Mouse (Mus musculus): Measurements from ENCODE around the gene Arf3. TPM values are rescaled to one million over a fixed set of nuclear protein-coding genes. Genes with fewer than 3 reads are reported as not detected.

Arf3 gene
- polyA plus RNA-seq, 1 experiment = 72.0 TPM

DNA sequence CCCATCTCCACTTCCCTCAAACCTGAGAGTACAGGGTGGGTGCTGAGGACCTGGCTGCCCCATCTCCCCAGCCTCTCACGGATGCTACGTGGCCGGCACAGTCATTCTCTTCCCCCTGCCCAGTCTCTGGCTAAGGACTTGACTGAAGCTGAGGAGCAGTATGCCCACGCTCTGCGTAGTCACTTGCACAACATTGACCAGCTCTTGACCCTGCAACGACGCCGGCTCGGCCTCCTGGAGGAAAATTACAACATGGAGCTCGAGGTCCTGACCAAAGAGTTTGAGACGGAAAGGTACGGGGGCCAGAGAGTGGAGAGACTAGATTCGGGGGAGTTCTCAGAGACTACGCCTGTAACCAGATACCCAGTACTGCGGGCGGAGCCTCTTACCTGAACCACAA, 45.7 kb downstream of the Arf3 start:
- Histone ChIP-seq H3K4me2 (ENCODE audit: low read depth) (no peak overlapping the region), H3ac (ENCODE audit: control insufficient read depth, insufficient read length) (no peak overlapping the region), H3K79me2 (ENCODE audit: control insufficient read depth, insufficient read depth) (no peaks in the 10 kb centered on the region), H3K36me3 (ENCODE audit: control insufficient read depth, insufficient read depth) (no peaks in the 10 kb centered on the region), H3K27me3 (ENCODE audit: control insufficient read depth, insufficient read depth, insufficient read length) (no peaks in the 10 kb centered on the region), H3K4me3 (no peak overlapping the region)
- TF ChIP-seq SRF (IDR thresholded peaks at IDR 0.05; ENCODE audit: control insufficient read depth, insufficient read length, low read depth) (no peak), E2F4 (IDR thresholded peaks at IDR 0.05; ENCODE audit: insufficient read depth) (no peak), USF1 (IDR thresholded peaks at IDR 0.05; ENCODE audit: low read depth) (no peak), POLR2AphosphoS2 (IDR thresholded peaks at IDR 0.05; ENCODE audit: insufficient read length, low read depth) (no peak), REST (IDR thresholded peaks at IDR 0.05; ENCODE audit: insufficient read depth, insufficient read length) (no peak), CEBPB (IDR thresholded peaks at IDR 0.05; ENCODE audit: insufficient read depth, poor library complexity, severe bottlenecking) (no peak), TCF3 (IDR thresholded peaks at IDR 0.05; ENCODE audit: insufficient read length, low read depth) (no peak), MYOG (IDR thresholded peaks at IDR 0.05; ENCODE audit: control insufficient read depth in 1 of 3, insufficient read depth in 1 of 3, insufficient read length in 2 of 3, low read depth in 2 of 3) (no peak), MYOD1 (IDR thresholded peaks at IDR 0.05; ENCODE audit: control insufficient read depth in 1 of 3, insufficient read length in 2 of 3, low read depth in 2 of 3) (no peak), POLR2A (IDR thresholded peaks at IDR 0.05; ENCODE audit: insufficient read length, low read depth) (no peak), MAX (IDR thresholded peaks at IDR 0.05; ENCODE audit: low read depth) (no peak), TCF12 (IDR thresholded peaks at IDR 0.05; ENCODE audit: insufficient read depth, poor library complexity, severe bottlenecking) (no peak)

DNA sequence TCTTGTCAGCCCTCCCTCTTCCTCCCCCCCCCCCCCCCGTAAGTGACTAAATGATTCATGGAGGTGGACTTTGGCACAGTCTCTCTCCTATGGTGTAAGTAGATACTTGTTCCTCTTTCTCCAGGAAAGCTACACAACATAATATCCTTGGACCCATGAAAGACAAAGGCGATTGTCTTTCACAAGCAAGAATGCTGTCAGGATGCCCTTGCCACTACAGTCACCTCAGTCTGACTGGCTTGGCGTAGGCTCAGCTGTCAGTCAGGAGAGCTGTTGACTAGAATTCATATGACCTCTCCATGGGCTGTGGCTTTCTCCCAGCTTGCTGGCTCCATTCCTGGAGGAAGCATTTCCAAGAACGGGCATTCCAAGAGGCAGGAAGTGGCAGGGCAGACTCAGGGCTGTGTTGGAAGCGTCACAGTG, 48.8 kb downstream of the Arf3 start:
- no peaks in the 10 kb centered on the region for H3K27me3 ChIP-seq (ENCODE audit: control insufficient read depth, insufficient read depth, insufficient read length)
- TF ChIP-seq POLR2AphosphoS2 (IDR thresholded peaks at IDR 0.05; ENCODE audit: insufficient read length, low read depth) (no peak), TCF3 (IDR thresholded peaks at IDR 0.05; ENCODE audit: insufficient read length, low read depth) (no peak), E2F4 (IDR thresholded peaks at IDR 0.05; ENCODE audit: insufficient read depth) (no peak), CEBPB (IDR thresholded peaks at IDR 0.05; ENCODE audit: insufficient read depth, poor library complexity, severe bottlenecking) (no peak), MYOG (IDR thresholded peaks at IDR 0.05; ENCODE audit: control insufficient read depth in 1 of 3, insufficient read depth in 1 of 3, insufficient read length in 2 of 3, low read depth in 2 of 3) (peak in 1 of 3 experiments; percentile 21), MYOD1 (IDR thresholded peaks at IDR 0.05; ENCODE audit: control insufficient read depth in 1 of 3, insufficient read length in 2 of 3, low read depth in 2 of 3) (peak in 1 of 3 experiments; percentile 56)
- H3K79me2 ChIP-seq (ENCODE audit: control insufficient read depth, insufficient read depth) = no peaks in the 10 kb centered on the region
- no peaks in the 10 kb centered on the region for H3K36me3 ChIP-seq (ENCODE audit: control insufficient read depth, insufficient read depth)
- no peak overlapping the region for H3ac ChIP-seq (ENCODE audit: control insufficient read depth, insufficient read length)
- H3K4me3 ChIP-seq = no peak overlapping the region
- peak overlapping the region; percentile 63 for H3K4me2 ChIP-seq (ENCODE audit: low read depth)

DNA sequence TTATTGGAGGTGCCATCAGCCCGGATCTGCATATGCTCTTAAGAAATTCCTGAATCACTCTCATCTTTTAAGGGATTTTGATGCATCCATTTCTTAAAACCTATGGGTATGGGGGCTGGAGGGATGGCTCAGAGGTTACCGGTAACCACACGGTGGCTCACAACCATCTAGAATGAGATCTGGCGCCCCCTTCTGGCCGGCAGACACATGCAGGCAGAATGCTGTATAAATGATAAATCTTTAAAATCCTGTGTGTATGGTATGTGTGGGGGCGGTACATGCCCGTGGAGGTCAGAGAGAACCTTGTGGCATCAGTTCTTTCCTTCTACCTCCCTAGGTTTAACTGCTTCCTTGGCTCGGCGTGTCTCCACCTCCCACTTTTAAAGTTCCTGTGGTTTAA, 52.6 kb downstream of the Arf3 start:
- no peak overlapping the region for H3K4me3 ChIP-seq
- H3K79me2 ChIP-seq (ENCODE audit: control insufficient read depth, insufficient read depth) = no peaks in the 10 kb centered on the region
- TF ChIP-seq REST (IDR thresholded peaks at IDR 0.05; ENCODE audit: insufficient read depth, insufficient read length) = no peak
- no peak for TF ChIP-seq SRF (IDR thresholded peaks at IDR 0.05; ENCODE audit: control insufficient read depth, insufficient read length, low read depth)
- TF ChIP-seq POLR2AphosphoS2 (IDR thresholded peaks at IDR 0.05; ENCODE audit: insufficient read length, low read depth) = no peak
- no peak for TF ChIP-seq USF1 (IDR thresholded peaks at IDR 0.05; ENCODE audit: low read depth)
- TF ChIP-seq MAX (IDR thresholded peaks at IDR 0.05; ENCODE audit: low read depth) = no peak
- no peak for TF ChIP-seq MYOD1 (IDR thresholded peaks at IDR 0.05; ENCODE audit: control insufficient read depth in 1 of 3, insufficient read length in 2 of 3, low read depth in 2 of 3)
- TF ChIP-seq TCF3 (IDR thresholded peaks at IDR 0.05; ENCODE audit: insufficient read length, low read depth) = no peak
- no peak for TF ChIP-seq TCF12 (IDR thresholded peaks at IDR 0.05; ENCODE audit: insufficient read depth, poor library complexity, severe bottlenecking)
- TF ChIP-seq E2F4 (IDR thresholded peaks at IDR 0.05; ENCODE audit: insufficient read depth) = no peak
- TF ChIP-seq POLR2A (IDR thresholded peaks at IDR 0.05; ENCODE audit: insufficient read length, low read depth) = no peak
- TF ChIP-seq CEBPB (IDR thresholded peaks at IDR 0.05; ENCODE audit: insufficient read depth, poor library complexity, severe bottlenecking) = no peak
- TF ChIP-seq MYOG (IDR thresholded peaks at IDR 0.05; ENCODE audit: control insufficient read depth in 1 of 3, insufficient read depth in 1 of 3, insufficient read length in 2 of 3, low read depth in 2 of 3) = no peak
- no peak overlapping the region for H3K4me2 ChIP-seq (ENCODE audit: low read depth)
- no peak overlapping the region for H3ac ChIP-seq (ENCODE audit: control insufficient read depth, insufficient read length)
- no peaks in the 10 kb centered on the region for H3K36me3 ChIP-seq (ENCODE audit: control insufficient read depth, insufficient read depth)
- H3K27me3 ChIP-seq (ENCODE audit: control insufficient read depth, insufficient read depth, insufficient read length) = no peaks in the 10 kb centered on the region

GRCm38 (mm10) chr15:98707766-98708372, 55.1 kb downstream of the Arf3 start, which contains the start of gene Ccdc65:
Gene Ccdc65, plus strand, starts transcription at chr15:98708207.
- no peaks in the 10 kb centered on the region for H3K79me2 ChIP-seq (ENCODE audit: control insufficient read depth, insufficient read depth)
- TF ChIP-seq TCF12 (IDR thresholded peaks at IDR 0.05; ENCODE audit: insufficient read depth, poor library complexity, severe bottlenecking) (no peak), CEBPB (IDR thresholded peaks at IDR 0.05; ENCODE audit: insufficient read depth, poor library complexity, severe bottlenecking) (no peak), TCF3 (IDR thresholded peaks at IDR 0.05; ENCODE audit: insufficient read length, low read depth) (no peak), MYOD1 (IDR thresholded peaks at IDR 0.05; ENCODE audit: control insufficient read depth in 1 of 3, insufficient read length in 2 of 3, low read depth in 2 of 3) (no peak), SRF (IDR thresholded peaks at IDR 0.05; ENCODE audit: control insufficient read depth, insufficient read length, low read depth) (no peak), REST (IDR thresholded peaks at IDR 0.05; ENCODE audit: insufficient read depth, insufficient read length) (no peak), USF1 (IDR thresholded peaks at IDR 0.05; ENCODE audit: low read depth) (no peak), POLR2AphosphoS2 (IDR thresholded peaks at IDR 0.05; ENCODE audit: insufficient read length, low read depth) (no peak), MAX (IDR thresholded peaks at IDR 0.05; ENCODE audit: low read depth) (no peak), MYOG (IDR thresholded peaks at IDR 0.05; ENCODE audit: control insufficient read depth in 1 of 3, insufficient read depth in 1 of 3, insufficient read length in 2 of 3, low read depth in 2 of 3) (no peak), POLR2A (IDR thresholded peaks at IDR 0.05; ENCODE audit: insufficient read length, low read depth) (no peak)
- H3ac ChIP-seq (ENCODE audit: control insufficient read depth, insufficient read length) = no peak within 1 kb of the TSS
- no peaks in the 10 kb centered on the region for H3K27me3 ChIP-seq (ENCODE audit: control insufficient read depth, insufficient read depth, insufficient read length)
- H3K36me3 ChIP-seq (ENCODE audit: control insufficient read depth, insufficient read depth) = no peaks in the 10 kb centered on the region
- peak within 1 kb of the TSS; percentile 15 for H3K4me3 ChIP-seq
- H3K4me2 ChIP-seq (ENCODE audit: low read depth) = peak within 1 kb of the TSS; percentile 91
